Mouse (Mus musculus) liver, embryonic 14.5 days (tissue): ENCODE results near the gene Adgre5.

Source experiments
- CTCF ChIP-seq: IDR thresholded peaks from 2 replicates; pipeline ENCODE4 v1.5.1; 2016; ENCODE audit warnings: antibody characterized with exemption, low read depth, control low read depth
- EP300 ChIP-seq: IDR thresholded peaks from 2 replicates; pipeline ENCODE4 v1.6.1; 2016; ENCODE audit warnings: antibody characterized with exemption, low read depth

- no peak for TF ChIP-seq CTCF
- no peak for TF ChIP-seq EP300
Observed at GRCm38 (mm10) chr8:83719048-83719447, 22.1 kb downstream of the Adgre5 start.
